Mouse (Mus musculus): ENCODE measurements around the gene Selenow. TPM values are rescaled to one million over a fixed set of nuclear protein-coding genes. Genes with fewer than 3 reads are reported as not detected.

Selenow gene
- polyA plus RNA-seq, 1 experiment from 2014 or later, result 965 TPM

DNA sequence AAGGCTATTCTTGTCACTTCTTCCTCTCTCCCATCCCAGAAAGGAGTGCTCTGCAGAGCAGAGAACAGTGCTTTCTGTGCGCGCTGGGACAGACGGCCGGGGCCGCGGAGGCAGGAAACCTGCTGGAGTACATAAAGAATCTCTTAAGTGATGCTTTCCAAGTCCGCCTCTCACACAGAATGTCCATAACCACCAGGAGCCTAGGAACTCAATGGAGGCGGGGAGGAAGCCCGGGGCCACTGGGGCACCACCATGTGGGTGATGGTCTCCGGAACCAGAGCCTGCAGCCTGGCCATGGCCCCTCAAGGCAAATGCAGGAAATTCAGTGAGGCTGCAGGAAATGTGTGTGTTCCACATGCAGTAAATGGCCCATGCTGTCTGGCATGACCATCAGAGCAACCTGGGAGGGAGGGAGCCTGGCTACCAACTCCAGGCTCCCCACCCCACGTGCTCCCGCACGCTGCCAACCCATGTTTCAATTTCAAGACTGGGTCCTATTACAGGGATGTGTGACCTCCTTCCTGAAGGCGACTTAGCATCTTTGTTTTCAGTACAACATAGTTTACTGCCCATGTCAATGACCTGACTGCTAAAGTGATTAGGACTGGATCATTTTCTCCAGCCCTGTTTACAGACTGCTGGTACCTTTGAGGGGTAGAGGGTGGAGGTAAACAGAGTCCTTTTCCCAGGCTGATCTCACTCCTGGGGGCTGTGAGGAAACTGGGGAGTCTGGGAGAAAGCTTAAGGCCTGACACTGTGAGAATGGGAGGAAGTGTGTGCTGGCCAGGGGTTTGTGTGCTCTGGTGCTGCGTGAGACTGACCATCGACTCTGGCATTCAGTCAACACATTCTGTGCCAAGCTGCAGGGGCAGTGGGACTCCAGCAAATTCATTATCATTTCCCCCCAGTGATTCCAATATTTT lies 11.5 kb upstream of the Selenow start:
- no peak for ATAC-seq (replicated peaks; ENCODE audit: low FRiP score)
- Histone ChIP-seq H3K9me3 (ENCODE audit: control insufficient read depth, low read length) (no peaks in the 10 kb centered on the region; the same call in 1 of the 2 replicates), H3K4me3 (ENCODE audit: low read depth, low read length) (no peak overlapping the region), H3K36me3 (ENCODE audit: control insufficient read depth, insufficient read depth, low read length) (peaks cover 18% of the 10 kb centered on the region), H3K9ac (ENCODE audit: low read length) (no peak overlapping the region), H3K4me2 (ENCODE audit: low read depth, low read length, severe bottlenecking) (no peak overlapping the region), H3K4me1 (replicated peaks; ENCODE audit: control insufficient read depth, insufficient read depth, low read length) (no peaks in the 10 kb centered on the region), H3K27ac (ENCODE audit: low read depth, low read length) (no peak overlapping the region), H3K27me3 (ENCODE audit: control insufficient read depth, insufficient read depth, low read length) (no peaks in the 10 kb centered on the region)
- WGBS, result 62% methylated on average over 16 of the region's 16 CpGs
- peak; percentile 46 for DNase-seq (ENCODE audit: low spot score)

- H3K27me3 ChIP-seq (ENCODE audit: control insufficient read depth, insufficient read depth, low read length), result no peaks in the 10 kb centered on the region
- no peak overlapping the region for H3K27ac ChIP-seq (ENCODE audit: low read depth, low read length)
- ATAC-seq (replicated peaks; ENCODE audit: low FRiP score) (no peak), DNase-seq (ENCODE audit: low spot score) (no peak)
- no peak overlapping the region for H3K4me3 ChIP-seq (ENCODE audit: low read depth, low read length)
- no peak overlapping the region for H3K9ac ChIP-seq (ENCODE audit: low read length)
- H3K4me2 ChIP-seq (ENCODE audit: low read depth, low read length, severe bottlenecking), result no peak overlapping the region
- WGBS, result 88% methylated on average over 3 of the region's 3 CpGs
- H3K9me3 ChIP-seq (ENCODE audit: control insufficient read depth, low read length), result no peaks in the 10 kb centered on the region; the same call in 1 of the 2 replicates
- no peaks in the 10 kb centered on the region for H3K4me1 ChIP-seq (replicated peaks; ENCODE audit: control insufficient read depth, insufficient read depth, low read length)
- H3K36me3 ChIP-seq (ENCODE audit: control insufficient read depth, insufficient read depth, low read length), result peaks cover 4% of the 10 kb centered on the region; the same call in 1 of the 2 replicates
Observed at GRCm38 (mm10) chr7:15931635-15932034, 9.4 kb upstream of the Selenow start.

GRCm38 (mm10) chr7:15930543-15930942 lies 8.3 kb upstream of the Selenow start:
- Histone ChIP-seq H3K9ac (ENCODE audit: low read length) (no peak overlapping the region), H3K36me3 (ENCODE audit: control insufficient read depth, insufficient read depth, low read length) (no peaks in the 10 kb centered on the region), H3K9me3 (ENCODE audit: control insufficient read depth, low read length) (no peaks in the 10 kb centered on the region; the same call in 1 of the 2 replicates), H3K27ac (ENCODE audit: low read depth, low read length) (no peak overlapping the region), H3K4me3 (ENCODE audit: low read depth, low read length) (no peak overlapping the region), H3K27me3 (ENCODE audit: control insufficient read depth, insufficient read depth, low read length) (no peaks in the 10 kb centered on the region), H3K4me2 (ENCODE audit: low read depth, low read length, severe bottlenecking) (no peak overlapping the region), H3K4me1 (replicated peaks; ENCODE audit: control insufficient read depth, insufficient read depth, low read length) (no peaks in the 10 kb centered on the region)
- DNase-seq (ENCODE audit: low spot score), result no peak
- ATAC-seq (replicated peaks; ENCODE audit: low FRiP score), result no peak
- WGBS, result 69% methylated on average over 2 of the region's 2 CpGs

- DNase-seq (ENCODE audit: low spot score) (peak; percentile 70), ATAC-seq (replicated peaks; ENCODE audit: low FRiP score) (peak; percentile 49; the same call in 1 of the 2 replicates)
- H3K36me3 ChIP-seq (ENCODE audit: control insufficient read depth, insufficient read depth, low read length), result no peaks in the 10 kb centered on the region
- no peaks in the 10 kb centered on the region for H3K4me1 ChIP-seq (replicated peaks; ENCODE audit: control insufficient read depth, insufficient read depth, low read length)
- no peaks in the 10 kb centered on the region for H3K27me3 ChIP-seq (ENCODE audit: control insufficient read depth, insufficient read depth, low read length)
- WGBS, result 54% methylated on average over 4 of the region's 4 CpGs
- no peak overlapping the region for H3K9ac ChIP-seq (ENCODE audit: low read length)
- no peaks in the 10 kb centered on the region for H3K9me3 ChIP-seq (ENCODE audit: control insufficient read depth, low read length)
- H3K4me3 ChIP-seq (ENCODE audit: low read depth, low read length), result no peak overlapping the region
- no peak overlapping the region for H3K27ac ChIP-seq (ENCODE audit: low read depth, low read length)
- H3K4me2 ChIP-seq (ENCODE audit: low read depth, low read length, severe bottlenecking), result no peak overlapping the region
Observed at GRCm38 (mm10) chr7:15929910-15930309, 7.7 kb upstream of the Selenow start.

GRCm38 (mm10) chr7:15921796-15922195 lies 406 bp downstream of the Selenow start:
- DNase-seq (ENCODE audit: low spot score) (peak; percentile 78), ATAC-seq (replicated peaks; ENCODE audit: low FRiP score) (peak; percentile 55)
- Histone ChIP-seq H3K4me2 (ENCODE audit: low read depth, low read length, severe bottlenecking) (peak overlapping the region; percentile 72), H3K9me3 (ENCODE audit: control insufficient read depth, low read length) (no peaks in the 10 kb centered on the region), H3K4me3 (ENCODE audit: low read depth, low read length) (peak overlapping the region; percentile 61), H3K4me1 (replicated peaks; ENCODE audit: control insufficient read depth, insufficient read depth, low read length) (peaks cover 12% of the 10 kb centered on the region), H3K27ac (ENCODE audit: low read depth, low read length) (peak overlapping the region; percentile 63; the same call in 1 of the 2 replicates), H3K27me3 (ENCODE audit: control insufficient read depth, insufficient read depth, low read length) (no peaks in the 10 kb centered on the region), H3K9ac (ENCODE audit: low read length) (peak overlapping the region; percentile 81), H3K36me3 (ENCODE audit: control insufficient read depth, insufficient read depth, low read length) (peaks cover 11% of the 10 kb centered on the region)
- 2% methylated on average over 10 of the region's 10 CpGs for WGBS

DNA sequence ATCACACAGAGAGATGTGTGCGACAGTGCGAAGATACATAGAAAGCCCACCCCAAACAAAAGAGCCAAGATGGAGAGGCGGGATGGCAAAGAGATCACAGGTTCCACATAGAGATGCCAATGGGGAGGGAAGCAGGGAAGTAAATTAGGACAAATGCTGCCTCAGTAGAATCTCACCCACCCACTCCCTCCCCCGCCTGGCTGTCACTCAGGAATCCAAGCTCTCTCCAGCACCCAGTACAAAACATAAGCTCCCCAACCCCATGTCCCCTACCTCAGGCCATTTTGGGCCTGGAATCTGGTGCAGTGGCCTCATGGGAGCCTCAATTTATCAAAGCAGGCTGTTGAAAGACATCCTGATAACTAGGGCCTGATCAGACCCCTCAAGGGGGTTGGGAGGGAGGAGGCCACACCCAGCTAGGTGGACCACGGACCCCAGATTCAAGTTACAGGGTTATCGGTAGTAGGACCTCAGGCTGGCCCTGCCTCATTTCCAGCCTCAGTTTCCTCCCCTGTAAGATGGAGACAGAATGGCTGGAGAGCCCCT lies 1.5 kb downstream of the Selenow start:
- Histone ChIP-seq H3K4me2 (ENCODE audit: low read depth, low read length, severe bottlenecking) (peak overlapping the region; percentile 72), H3K9ac (ENCODE audit: low read length) (peak overlapping the region; percentile 81), H3K36me3 (ENCODE audit: control insufficient read depth, insufficient read depth, low read length) (peaks cover 11% of the 10 kb centered on the region), H3K27ac (ENCODE audit: low read depth, low read length) (no peak overlapping the region), H3K27me3 (ENCODE audit: control insufficient read depth, insufficient read depth, low read length) (no peaks in the 10 kb centered on the region), H3K4me3 (ENCODE audit: low read depth, low read length) (peak overlapping the region; percentile 61), H3K9me3 (ENCODE audit: control insufficient read depth, low read length) (no peaks in the 10 kb centered on the region), H3K4me1 (replicated peaks; ENCODE audit: control insufficient read depth, insufficient read depth, low read length) (peaks cover 12% of the 10 kb centered on the region)
- 91% methylated on average over 6 of the region's 6 CpGs for WGBS
- DNase-seq (ENCODE audit: low spot score) (no peak), ATAC-seq (replicated peaks; ENCODE audit: low FRiP score) (no peak)

- ATAC-seq (replicated peaks; ENCODE audit: low FRiP score) (no peak), DNase-seq (ENCODE audit: low spot score) (no peak)
- H3K4me3 ChIP-seq (ENCODE audit: low read depth, low read length), result no peak overlapping the region
- no peak overlapping the region for H3K4me2 ChIP-seq (ENCODE audit: low read depth, low read length, severe bottlenecking)
- H3K4me1 ChIP-seq (replicated peaks; ENCODE audit: control insufficient read depth, insufficient read depth, low read length), result peaks cover 12% of the 10 kb centered on the region
- H3K9me3 ChIP-seq (ENCODE audit: control insufficient read depth, low read length), result no peaks in the 10 kb centered on the region
- WGBS, result 94% methylated on average over 9 of the region's 9 CpGs
- peaks cover 11% of the 10 kb centered on the region for H3K36me3 ChIP-seq (ENCODE audit: control insufficient read depth, insufficient read depth, low read length)
- no peak overlapping the region for H3K27ac ChIP-seq (ENCODE audit: low read depth, low read length)
- H3K27me3 ChIP-seq (ENCODE audit: control insufficient read depth, insufficient read depth, low read length), result no peaks in the 10 kb centered on the region
- H3K9ac ChIP-seq (ENCODE audit: low read length), result no peak overlapping the region
Observed at GRCm38 (mm10) chr7:15919947-15920346, 2.3 kb downstream of the Selenow start.

DNA sequence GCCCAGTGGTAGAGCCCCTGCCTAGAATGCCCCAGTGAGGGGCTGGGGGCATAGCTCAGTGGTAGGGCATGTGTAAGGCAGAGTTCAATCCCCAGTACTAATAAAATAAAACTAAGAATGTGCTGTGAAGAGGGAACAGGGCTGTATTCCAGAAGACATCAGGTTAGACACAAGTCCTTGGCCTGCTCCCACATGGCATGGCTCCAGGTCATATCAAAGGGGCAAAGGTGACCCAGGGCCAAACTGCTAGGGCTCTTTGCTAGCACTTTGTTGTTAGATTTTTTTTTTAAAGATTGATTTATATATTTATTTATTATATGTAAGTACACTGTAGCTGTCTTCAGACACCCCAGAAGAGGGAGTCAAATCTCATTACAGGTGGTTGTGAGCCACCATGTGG lies 3.8 kb downstream of the Selenow start:
- DNase-seq (ENCODE audit: low spot score) (no peak), ATAC-seq (replicated peaks; ENCODE audit: low FRiP score) (no peak)
- H3K4me2 ChIP-seq (ENCODE audit: low read depth, low read length, severe bottlenecking), result no peak overlapping the region
- no peak overlapping the region for H3K4me3 ChIP-seq (ENCODE audit: low read depth, low read length)
- no peaks in the 10 kb centered on the region for H3K9me3 ChIP-seq (ENCODE audit: control insufficient read depth, low read length)
- peaks cover 12% of the 10 kb centered on the region for H3K4me1 ChIP-seq (replicated peaks; ENCODE audit: control insufficient read depth, insufficient read depth, low read length)
- H3K9ac ChIP-seq (ENCODE audit: low read length), result no peak overlapping the region
- H3K27me3 ChIP-seq (ENCODE audit: control insufficient read depth, insufficient read depth, low read length), result no peaks in the 10 kb centered on the region
- H3K36me3 ChIP-seq (ENCODE audit: control insufficient read depth, insufficient read depth, low read length), result peaks cover 11% of the 10 kb centered on the region
- H3K27ac ChIP-seq (ENCODE audit: low read depth, low read length), result no peak overlapping the region
